Mouse (Mus musculus): ENCODE results near the gene Adamtsl1. TPM values are rescaled to one million over a fixed set of nuclear protein-coding genes. Genes with fewer than 3 reads are reported as not detected.

Gene Adamtsl1
- polyA plus RNA-seq, 1 experiment from 2014 or later = 0.73 TPM

DNA sequence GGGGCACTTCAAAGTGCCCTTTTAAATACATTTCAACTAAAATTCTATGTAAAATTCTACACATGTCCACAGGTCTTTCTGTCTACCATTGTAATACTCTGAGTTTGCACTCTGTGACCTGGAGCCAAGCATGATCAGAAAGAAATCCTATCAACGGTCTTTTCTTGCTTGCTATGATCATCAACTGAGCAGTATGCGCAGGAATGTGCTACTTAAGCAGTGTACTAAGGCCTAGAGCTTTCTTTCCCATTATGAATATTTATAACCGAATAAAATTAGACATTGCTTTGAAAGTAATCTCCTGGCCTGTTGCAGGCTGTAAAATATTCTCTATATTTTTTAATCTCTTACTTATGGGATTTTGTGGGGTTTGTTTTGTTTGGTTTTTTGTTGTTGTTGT is 248.7 kb downstream of the Adamtsl1 start:
- no peak for DNase-seq
- ATAC-seq (ENCODE audit: low read depth) = no peak
- Histone ChIP-seq H3K4me2 (no peak overlapping the region), H3K4me1 (replicated peaks) (no peaks in the 10 kb centered on the region), H3K4me3 (replicated peaks) (no peak overlapping the region), H3K9ac (no peak overlapping the region), H3K27ac (no peak overlapping the region), H3K27me3 (no peaks in the 10 kb centered on the region), H3K36me3 (no peaks in the 10 kb centered on the region), H3K9me3 (replicated peaks) (no peaks in the 10 kb centered on the region)
- WGBS (ENCODE audit: insufficient replicate concordance) = 66% methylated on average over 3 of the region's 3 CpGs

DNA sequence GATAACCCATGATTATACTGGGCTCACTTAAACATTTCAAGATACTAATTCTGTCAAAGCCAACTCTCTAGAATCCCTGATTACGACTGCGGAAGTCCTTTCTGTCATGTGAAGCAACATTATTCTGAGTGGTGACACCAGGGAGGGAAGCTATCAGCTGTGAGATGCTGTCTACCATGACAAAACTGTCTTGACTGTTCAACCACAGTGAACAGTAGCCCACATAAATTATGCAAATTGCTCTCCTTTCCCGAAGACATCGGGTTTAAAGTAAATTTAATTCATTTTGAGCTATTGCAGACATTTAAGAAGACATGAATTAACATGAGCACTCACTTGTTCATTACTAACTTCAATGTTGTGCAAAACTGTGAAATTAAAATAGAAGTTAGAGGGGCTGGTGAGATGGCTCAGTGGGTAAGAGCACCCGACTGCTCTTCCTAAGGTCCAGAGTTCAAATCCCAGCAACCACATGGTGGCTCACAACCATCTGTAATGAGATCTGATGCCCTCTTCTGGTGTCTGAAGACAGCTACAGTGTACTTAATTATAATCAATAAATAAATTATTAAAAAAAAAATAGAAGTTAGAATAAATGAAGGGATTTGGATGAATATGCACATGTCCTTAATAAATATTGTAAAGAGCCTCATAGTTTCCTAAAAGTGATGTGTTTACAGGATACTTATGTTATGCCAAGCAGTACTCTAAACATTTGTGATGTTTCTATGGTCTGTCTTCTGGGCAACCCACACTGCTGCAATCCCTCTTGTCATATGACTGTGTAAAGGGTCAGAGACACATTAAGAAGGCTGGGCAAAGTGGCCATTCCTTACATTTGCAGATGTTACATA is 249.4 kb downstream of the Adamtsl1 start:
- ATAC-seq (ENCODE audit: low read depth) = no peak
- Histone ChIP-seq H3K9ac (no peak overlapping the region), H3K4me2 (no peak overlapping the region), H3K4me1 (replicated peaks) (no peaks in the 10 kb centered on the region), H3K27me3 (no peaks in the 10 kb centered on the region), H3K9me3 (replicated peaks) (no peaks in the 10 kb centered on the region), H3K36me3 (no peaks in the 10 kb centered on the region), H3K27ac (no peak overlapping the region), H3K4me3 (replicated peaks) (no peak overlapping the region)
- 76% methylated on average over 5 of the region's 5 CpGs for WGBS (ENCODE audit: insufficient replicate concordance)
- no peak for DNase-seq

DNA sequence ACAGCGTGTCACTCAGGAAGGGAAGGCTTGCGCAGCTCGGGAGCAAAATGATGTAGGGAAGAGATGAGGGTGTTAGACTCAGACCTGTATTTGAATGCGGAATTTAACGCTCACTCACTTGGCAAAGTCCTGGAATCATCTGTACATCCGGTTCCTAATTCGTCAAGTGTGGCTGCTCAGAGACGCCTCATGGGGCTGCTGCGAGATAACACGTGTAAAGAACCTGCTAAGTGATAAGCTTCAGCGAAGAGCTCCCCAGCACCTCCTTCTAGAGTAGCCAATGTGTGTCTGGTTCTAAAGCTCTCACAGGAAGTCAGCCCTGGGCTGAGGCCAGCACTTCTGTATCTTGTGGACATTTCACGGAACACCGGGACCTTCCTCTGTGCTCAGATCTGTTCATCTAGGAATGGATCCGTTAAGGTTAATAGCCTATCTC is 250.1 kb downstream of the Adamtsl1 start:
- H3K36me3 ChIP-seq = no peaks in the 10 kb centered on the region
- no peak overlapping the region for H3K4me3 ChIP-seq (replicated peaks)
- no peaks in the 10 kb centered on the region for H3K27me3 ChIP-seq
- WGBS (ENCODE audit: insufficient replicate concordance) = 68% methylated on average over 14 of the region's 14 CpGs
- H3K4me2 ChIP-seq = no peak overlapping the region
- no peak overlapping the region for H3K27ac ChIP-seq
- no peak overlapping the region for H3K9ac ChIP-seq
- no peak for ATAC-seq (ENCODE audit: low read depth)
- H3K9me3 ChIP-seq (replicated peaks) = no peaks in the 10 kb centered on the region
- H3K4me1 ChIP-seq (replicated peaks) = no peaks in the 10 kb centered on the region
- DNase-seq = no peak

DNA sequence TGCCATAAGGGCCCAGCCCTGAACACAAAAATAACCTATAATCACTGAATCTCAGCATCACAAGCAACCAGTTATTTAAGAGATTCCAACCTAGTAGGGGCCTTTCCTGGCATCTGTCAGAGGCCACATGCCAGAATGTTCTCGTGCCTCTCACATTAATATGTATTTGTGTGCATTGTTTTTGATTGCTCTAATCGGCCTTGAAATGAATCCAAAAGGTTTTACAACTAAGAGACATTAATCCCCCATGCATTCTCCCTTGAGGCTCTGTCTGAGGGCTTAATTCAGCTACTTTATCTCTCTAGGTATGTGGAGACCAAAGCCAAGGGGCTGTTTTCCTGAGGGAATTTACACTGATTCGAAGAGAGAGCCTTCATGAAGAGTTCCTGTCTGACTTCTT is 250.5 kb downstream of the Adamtsl1 start:
- DNase-seq (no peak), ATAC-seq (ENCODE audit: low read depth) (no peak)
- Histone ChIP-seq H3K9ac (no peak overlapping the region), H3K27me3 (no peaks in the 10 kb centered on the region), H3K4me1 (replicated peaks) (no peaks in the 10 kb centered on the region), H3K4me2 (no peak overlapping the region), H3K4me3 (replicated peaks) (no peak overlapping the region), H3K9me3 (replicated peaks) (no peaks in the 10 kb centered on the region), H3K27ac (no peak overlapping the region), H3K36me3 (no peaks in the 10 kb centered on the region)
- WGBS (ENCODE audit: insufficient replicate concordance) = 48% methylated on average over 3 of the region's 3 CpGs

DNA sequence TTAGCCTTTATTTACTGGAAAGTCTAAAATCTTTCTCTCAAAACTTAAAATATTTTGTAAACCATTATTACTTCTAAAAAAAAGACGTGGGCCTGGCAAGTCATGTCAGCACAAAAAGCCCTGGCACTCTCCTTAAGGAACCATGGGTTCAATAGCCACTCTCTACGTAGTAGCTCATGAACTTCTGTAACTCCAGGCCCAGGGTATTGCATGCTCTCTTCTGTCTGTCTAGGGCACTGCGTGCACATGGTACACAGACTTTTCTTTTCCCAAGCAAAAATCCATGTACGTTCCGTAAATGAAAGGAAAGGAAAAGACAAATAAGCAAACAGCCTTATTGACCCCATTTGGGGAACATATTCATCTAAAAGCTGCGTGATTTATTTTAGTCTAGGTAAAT is 253.7 kb downstream of the Adamtsl1 start:
- H3K4me1 ChIP-seq (replicated peaks) = no peaks in the 10 kb centered on the region
- no peak for ATAC-seq (ENCODE audit: low read depth)
- H3K36me3 ChIP-seq = no peaks in the 10 kb centered on the region
- DNase-seq = no peak
- no peak overlapping the region for H3K4me3 ChIP-seq (replicated peaks)
- H3K27ac ChIP-seq = no peak overlapping the region
- H3K4me2 ChIP-seq = no peak overlapping the region
- no peaks in the 10 kb centered on the region for H3K27me3 ChIP-seq
- no peaks in the 10 kb centered on the region for H3K9me3 ChIP-seq (replicated peaks)
- H3K9ac ChIP-seq = no peak overlapping the region
- 58% methylated on average over 6 of the region's 6 CpGs for WGBS (ENCODE audit: insufficient replicate concordance)

DNA sequence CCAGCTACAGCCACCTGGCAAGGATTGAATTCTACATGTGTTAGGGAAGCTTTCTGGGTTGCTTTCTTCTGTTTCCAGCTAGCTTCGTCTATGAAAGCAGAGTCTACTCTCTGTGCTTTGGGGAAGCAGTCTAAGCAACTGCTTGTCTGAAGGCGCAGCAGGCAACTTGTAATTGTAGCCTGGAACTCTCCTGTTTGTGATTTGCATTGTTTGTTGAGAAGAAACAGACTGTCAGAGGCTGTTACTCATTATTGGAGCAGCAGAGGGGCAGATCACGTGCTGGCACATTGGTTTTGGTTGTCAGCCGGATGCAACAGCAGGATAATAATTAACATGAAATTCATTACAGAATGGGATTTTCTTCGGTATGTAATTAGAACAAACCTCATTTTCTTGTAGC is 254.1 kb downstream of the Adamtsl1 start:
- WGBS (ENCODE audit: insufficient replicate concordance) = 50% methylated on average over 5 of the region's 5 CpGs
- no peak overlapping the region for H3K9ac ChIP-seq
- no peaks in the 10 kb centered on the region for H3K4me1 ChIP-seq (replicated peaks)
- no peak overlapping the region for H3K27ac ChIP-seq
- no peak overlapping the region for H3K4me2 ChIP-seq
- no peak for DNase-seq
- H3K4me3 ChIP-seq (replicated peaks) = no peak overlapping the region
- no peaks in the 10 kb centered on the region for H3K9me3 ChIP-seq (replicated peaks)
- no peak for ATAC-seq (ENCODE audit: low read depth)
- H3K36me3 ChIP-seq = no peaks in the 10 kb centered on the region
- no peaks in the 10 kb centered on the region for H3K27me3 ChIP-seq

DNA sequence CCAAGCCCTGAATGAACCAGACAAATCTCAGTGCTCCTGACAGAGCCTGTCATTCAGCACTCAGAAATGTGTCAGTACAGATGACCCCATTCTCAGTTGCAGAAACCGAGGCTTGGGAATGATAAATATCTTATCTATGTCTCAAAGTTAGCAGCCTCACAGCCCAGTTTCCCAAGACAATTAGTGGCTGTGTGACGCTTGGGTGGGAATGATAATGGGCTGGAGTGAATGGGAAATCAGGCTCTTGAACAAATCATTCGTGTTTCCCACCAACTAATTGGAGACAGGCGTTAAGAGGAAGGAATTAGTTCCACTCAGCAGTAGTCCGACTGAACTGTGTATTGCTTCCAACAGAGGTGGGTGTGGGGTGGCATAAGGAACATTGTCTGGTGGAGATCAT is 268.5 kb downstream of the Adamtsl1 start:
- Histone ChIP-seq H3K27me3 (no peaks in the 10 kb centered on the region), H3K4me2 (no peak overlapping the region), H3K9ac (no peak overlapping the region), H3K4me1 (replicated peaks) (no peaks in the 10 kb centered on the region), H3K9me3 (replicated peaks) (no peaks in the 10 kb centered on the region), H3K4me3 (replicated peaks) (no peak overlapping the region), H3K36me3 (no peaks in the 10 kb centered on the region), H3K27ac (no peak overlapping the region)
- WGBS (ENCODE audit: insufficient replicate concordance) = 44% methylated on average over 5 of the region's 5 CpGs
- ATAC-seq (ENCODE audit: low read depth) (no peak), DNase-seq (no peak)

DNA sequence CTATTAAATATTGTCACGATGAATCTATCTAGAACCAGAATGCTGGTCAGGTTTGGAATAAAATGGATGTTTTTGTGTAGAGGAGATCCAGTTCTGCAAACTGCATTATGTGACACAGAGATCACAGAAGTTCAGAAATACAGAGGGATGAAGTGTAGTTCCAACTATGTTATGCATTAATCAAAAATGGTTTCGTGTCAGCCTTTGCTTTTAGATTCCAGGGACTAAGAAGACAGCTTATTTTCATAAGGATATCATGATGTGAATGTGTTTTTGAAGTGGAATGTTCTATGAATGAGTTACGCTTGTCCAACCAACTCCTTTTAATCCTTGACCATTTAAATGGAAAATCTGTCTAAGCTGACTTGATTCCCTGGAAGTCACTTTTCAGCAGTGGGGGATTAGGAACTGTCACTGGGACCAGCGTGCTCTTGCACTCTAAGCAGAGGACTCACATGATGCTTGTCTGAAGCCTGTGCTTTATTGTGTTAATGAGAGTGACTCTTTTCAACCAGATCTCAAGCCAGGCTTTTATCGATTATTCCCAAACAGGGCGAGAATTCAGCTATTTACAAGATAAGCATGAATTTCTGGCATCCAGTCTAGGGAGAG is 269.9 kb downstream of the Adamtsl1 start:
- WGBS (ENCODE audit: insufficient replicate concordance) = 41% methylated on average over 6 of the region's 6 CpGs

DNA sequence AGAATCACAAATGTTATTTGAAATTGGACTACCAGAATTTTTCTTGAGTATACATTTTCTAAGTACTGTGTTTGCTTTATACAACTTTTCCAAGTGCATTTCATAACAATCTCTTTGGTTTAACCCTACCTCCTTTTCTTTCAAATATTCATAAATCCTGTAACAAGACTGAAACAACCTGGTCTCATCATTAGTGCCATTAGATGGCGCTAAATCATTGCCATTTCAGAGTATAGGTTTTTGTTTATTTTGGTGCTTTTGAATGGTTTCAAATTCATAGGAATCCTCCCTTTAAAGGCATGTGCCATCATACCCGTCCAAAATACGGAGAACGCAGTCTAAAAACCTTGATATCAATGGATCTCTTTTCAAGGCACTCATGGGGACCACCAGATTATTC is 270.5 kb downstream of the Adamtsl1 start:
- H3K36me3 ChIP-seq = no peaks in the 10 kb centered on the region
- 51% methylated on average over 4 of the region's 4 CpGs for WGBS (ENCODE audit: insufficient replicate concordance)
- no peak overlapping the region for H3K9ac ChIP-seq
- ATAC-seq (ENCODE audit: low read depth) (no peak), DNase-seq (no peak)
- H3K27ac ChIP-seq = no peak overlapping the region
- no peaks in the 10 kb centered on the region for H3K9me3 ChIP-seq (replicated peaks)
- no peak overlapping the region for H3K4me3 ChIP-seq (replicated peaks)
- no peaks in the 10 kb centered on the region for H3K4me1 ChIP-seq (replicated peaks)
- H3K4me2 ChIP-seq = no peak overlapping the region
- H3K27me3 ChIP-seq = no peaks in the 10 kb centered on the region

More for the DNA sequence above, 269.9 kb downstream of the Adamtsl1 start:
- no peak overlapping the region for H3K4me2 ChIP-seq
- no peak overlapping the region for H3K27ac ChIP-seq
- H3K4me1 ChIP-seq (replicated peaks) = no peaks in the 10 kb centered on the region
- no peak for DNase-seq
- no peaks in the 10 kb centered on the region for H3K27me3 ChIP-seq
- H3K9me3 ChIP-seq (replicated peaks) = no peaks in the 10 kb centered on the region
- ATAC-seq (ENCODE audit: low read depth) = no peak
- no peaks in the 10 kb centered on the region for H3K36me3 ChIP-seq
- H3K4me3 ChIP-seq (replicated peaks) = no peak overlapping the region
- no peak overlapping the region for H3K9ac ChIP-seq

DNA sequence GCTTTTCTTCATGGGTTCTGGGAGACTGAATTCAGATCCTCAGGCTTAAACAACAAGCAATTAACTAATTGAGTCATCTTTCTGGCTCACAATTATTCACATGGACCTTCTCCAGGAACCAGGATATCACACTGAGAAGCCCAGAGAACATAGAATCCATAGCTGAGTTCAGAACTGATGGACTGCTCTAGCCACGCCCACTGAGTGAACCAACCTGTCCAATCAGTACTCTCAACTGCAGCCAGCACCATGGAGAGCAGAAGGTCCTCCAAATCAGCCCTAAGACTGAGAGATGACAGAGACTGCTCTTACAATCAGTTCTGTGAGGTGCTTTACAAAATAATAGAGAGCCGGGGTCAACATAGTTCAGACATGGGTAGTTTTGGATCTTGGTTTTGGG is 276.3 kb downstream of the Adamtsl1 start:
- DNase-seq (no peak), ATAC-seq (ENCODE audit: low read depth) (no peak)
- no peak overlapping the region for H3K4me3 ChIP-seq (replicated peaks)
- H3K4me2 ChIP-seq = no peak overlapping the region
- no peaks in the 10 kb centered on the region for H3K4me1 ChIP-seq (replicated peaks)
- no peaks in the 10 kb centered on the region for H3K27me3 ChIP-seq
- no peaks in the 10 kb centered on the region for H3K36me3 ChIP-seq
- no peaks in the 10 kb centered on the region for H3K9me3 ChIP-seq (replicated peaks)
- H3K9ac ChIP-seq = no peak overlapping the region
- WGBS (ENCODE audit: insufficient replicate concordance) = 33% methylated on average over 2 of the region's 2 CpGs
- no peak overlapping the region for H3K27ac ChIP-seq

DNA sequence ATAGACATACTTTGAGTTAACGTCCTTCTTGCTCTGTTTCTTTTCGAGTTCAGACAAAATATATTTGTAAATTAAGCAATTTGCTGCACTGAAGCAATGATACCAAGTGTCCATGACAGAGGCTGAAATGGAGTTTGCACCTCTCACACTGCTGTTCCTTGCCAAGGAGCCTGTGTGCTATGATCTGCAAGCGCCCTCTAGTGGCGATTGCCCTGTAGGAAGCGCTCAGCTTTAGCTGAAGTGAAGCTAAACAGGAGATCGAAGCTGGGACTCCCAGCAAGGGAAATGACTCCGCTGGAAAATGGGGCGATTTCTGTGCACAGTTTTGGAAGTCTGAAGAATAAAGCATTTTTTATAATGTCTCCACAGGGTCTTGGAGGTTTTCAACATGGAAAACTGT is 287.8 kb downstream of the Adamtsl1 start:
- Histone ChIP-seq H3K9me3 (replicated peaks) (no peaks in the 10 kb centered on the region), H3K9ac (no peak overlapping the region), H3K27me3 (no peaks in the 10 kb centered on the region), H3K36me3 (no peaks in the 10 kb centered on the region), H3K27ac (no peak overlapping the region), H3K4me3 (replicated peaks) (no peak overlapping the region), H3K4me1 (replicated peaks) (no peaks in the 10 kb centered on the region), H3K4me2 (no peak overlapping the region)
- DNase-seq (peak; percentile 10), ATAC-seq (ENCODE audit: low read depth) (no peak)
- WGBS (ENCODE audit: insufficient replicate concordance) = 3% methylated on average over 8 of the region's 8 CpGs

DNA sequence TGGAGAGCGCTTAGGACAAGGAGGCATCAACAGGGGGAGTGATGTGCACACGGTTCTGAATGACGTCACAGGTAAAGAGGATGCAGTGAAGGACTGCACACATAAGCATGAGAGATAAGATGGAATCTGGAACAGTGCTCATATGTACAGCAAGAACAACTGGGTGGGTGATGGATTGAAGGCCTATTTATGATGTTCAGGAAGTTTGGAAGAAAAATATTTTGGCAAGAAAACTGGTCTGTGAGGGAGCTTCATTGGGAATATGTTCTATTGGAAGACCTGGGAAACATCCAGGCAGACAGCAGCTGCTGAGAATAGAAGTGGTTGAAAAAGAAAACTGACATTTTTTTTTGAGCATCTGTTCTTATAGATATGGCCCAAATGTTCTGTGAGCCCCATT is 300.4 kb downstream of the Adamtsl1 start:
- Histone ChIP-seq H3K4me2 (no peak overlapping the region), H3K4me3 (replicated peaks) (no peak overlapping the region), H3K9me3 (replicated peaks) (no peaks in the 10 kb centered on the region), H3K4me1 (replicated peaks) (no peaks in the 10 kb centered on the region), H3K36me3 (no peaks in the 10 kb centered on the region), H3K27ac (no peak overlapping the region), H3K27me3 (no peaks in the 10 kb centered on the region), H3K9ac (no peak overlapping the region)
- WGBS (ENCODE audit: insufficient replicate concordance) = 66% methylated on average over 3 of the region's 3 CpGs
- ATAC-seq (ENCODE audit: low read depth) = no peak
- no peak for DNase-seq
